Mouse (Mus musculus): ENCODE measurements around the gene Myh7.
"Not testable (repeated sequence)": the region's sequence is repeated elsewhere in the genome, so short reads cannot be mapped to it uniquely, and the experiment has no call there.

Gene Myh7

GRCm38 (mm10) chr14:54967874-54968273 is 26.6 kb downstream of the Myh7 start:
- DNase-seq: no peak

- no peak for DNase-seq
Measured at GRCm38 (mm10) chr14:54966320-54966977, 28.0 kb downstream of the Myh7 start, which contains the start of gene Myh6. Gene Myh6, minus strand, starts transcription at chr14:54966927.

- DNase-seq: no peak
Measured at GRCm38 (mm10) chr14:54965631-54966030, 28.8 kb downstream of the Myh7 start.

GRCm38 (mm10) chr14:54965044-54965443 is 29.4 kb downstream of the Myh7 start:
- DNase-seq: no peak

- DNase-seq: no peak
Measured at GRCm38 (mm10) chr14:54963727-54964126, 30.7 kb downstream of the Myh7 start.

GRCm38 (mm10) chr14:54962714-54963113 is 31.7 kb downstream of the Myh7 start:
- no peak for DNase-seq

GRCm38 (mm10) chr14:54961487-54961886 is 32.9 kb downstream of the Myh7 start:
- no peak for DNase-seq

- no peak for DNase-seq
Measured at GRCm38 (mm10) chr14:54960769-54961168, 33.7 kb downstream of the Myh7 start.

GRCm38 (mm10) chr14:54959853-54960613 is 34.4 kb downstream of the Myh7 start:
- DNase-seq: not testable (repeated sequence)

GRCm38 (mm10) chr14:54959197-54959596 is 35.2 kb downstream of the Myh7 start:
- DNase-seq: no peak

- no peak for DNase-seq
Measured at GRCm38 (mm10) chr14:54958503-54958902, 35.9 kb downstream of the Myh7 start.

- no peak for DNase-seq
Measured at GRCm38 (mm10) chr14:54956533-54956932, 37.9 kb downstream of the Myh7 start.

GRCm38 (mm10) chr14:54955481-54955880 is 38.9 kb downstream of the Myh7 start:
- DNase-seq: no peak

GRCm38 (mm10) chr14:54954474-54954873 is 40.0 kb downstream of the Myh7 start:
- no peak for DNase-seq

GRCm38 (mm10) chr14:54953664-54954206 is 40.7 kb downstream of the Myh7 start:
- DNase-seq: no peak

- DNase-seq: no peak
Measured at GRCm38 (mm10) chr14:54951587-54951986, 42.8 kb downstream of the Myh7 start.

GRCm38 (mm10) chr14:54950493-54950892 is 43.9 kb downstream of the Myh7 start:
- no peak for DNase-seq

- no peak for DNase-seq
Measured at GRCm38 (mm10) chr14:54948781-54949180, 45.6 kb downstream of the Myh7 start.

GRCm38 (mm10) chr14:54947008-54947407 is 47.4 kb downstream of the Myh7 start:
- DNase-seq: not testable (repeated sequence)

GRCm38 (mm10) chr14:54945975-54946704 is 48.3 kb downstream of the Myh7 start:
- DNase-seq: no peak

GRCm38 (mm10) chr14:54944939-54945338 is 49.5 kb downstream of the Myh7 start:
- no peak for DNase-seq

GRCm38 (mm10) chr14:54943971-54944370 is 50.5 kb downstream of the Myh7 start:
- no peak for DNase-seq

GRCm38 (mm10) chr14:54942479-54942878 is 51.9 kb downstream of the Myh7 start:
- no peak for DNase-seq

Data from kidney, adult 9 months (tissue).